Mouse (Mus musculus): ENCODE data around the gene Bola1.

- TF ChIP-seq POLR2A (IDR thresholded peaks at IDR 0.05; ENCODE audit: control insufficient read depth, extremely low read depth, insufficient read depth, low read length, poor library complexity) = no peak
- TF ChIP-seq CTCF (IDR thresholded peaks at IDR 0.05; ENCODE audit: borderline replicate concordance, control insufficient read depth, extremely low read depth, insufficient read depth, low read length, poor library complexity) = no peak
Observed at GRCm38 (mm10) chr3:96178427-96178826, 41.1 kb downstream of the Bola1 start.
